Mouse (Mus musculus): ENCODE data around the gene Kcnj14.

The Kcnj14 gene

GRCm38 (mm10) chr7:45766764-45767163 lies 57.8 kb downstream of the Kcnj14 start:
- no peak for DNase-seq (ENCODE audit: low spot score)

Measured in testis, postnatal 10 days (tissue).